Mouse (Mus musculus): ENCODE measurements around the gene Ankrd63. TPM values are rescaled to one million over a fixed set of nuclear protein-coding genes. Genes with fewer than 3 reads are reported as not detected.
"Not testable (repeated sequence)": the region's sequence is repeated elsewhere in the genome, so short reads cannot be mapped to it uniquely, and the experiment has no call there.

The Ankrd63 gene
- polyA plus RNA-seq, 1 experiment from 2014 or later, result not detected

DNA sequence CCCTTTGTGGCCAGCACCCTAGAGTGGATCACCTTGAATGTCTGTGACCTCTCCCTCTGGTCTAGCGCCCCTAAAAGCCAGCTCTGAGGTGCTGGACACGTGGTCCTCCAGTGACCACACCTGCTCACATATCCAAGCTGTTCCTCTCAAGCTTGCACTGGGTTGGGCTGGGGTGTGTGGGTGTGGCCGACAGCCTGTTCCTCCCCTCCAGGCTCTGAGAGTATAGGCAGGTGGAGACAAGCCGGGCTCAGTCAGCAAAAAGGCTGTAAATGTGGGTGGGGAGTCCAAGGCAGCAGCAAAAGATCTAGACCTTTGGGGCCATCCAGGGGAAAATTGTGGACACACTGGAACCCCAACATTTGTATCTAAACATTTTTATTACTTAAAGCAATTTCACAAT is 45.3 kb downstream of the Ankrd63 start:
- Histone ChIP-seq H3K4me2 (no peak overlapping the region), H3K9me3 (no peaks in the 10 kb centered on the region), H3K27me3 (peaks cover 23% of the 10 kb centered on the region), H3K27ac (no peak overlapping the region), H3K4me3 (replicated peaks) (no peak overlapping the region), H3K9ac (replicated peaks) (no peak overlapping the region), H3K4me1 (replicated peaks) (peaks cover 36% of the 10 kb centered on the region), H3K36me3 (no peaks in the 10 kb centered on the region)
- WGBS, result 28% methylated on average over 4 of the region's 4 CpGs
- ATAC-seq (ENCODE audit: insufficient number of reproducible peaks, insufficient read depth, low FRiP score, low TSS enrichment, low read depth), result no peak

GRCm38 (mm10) chr2:118656688-118657281 is 47.0 kb downstream of the Ankrd63 start:
- H3K9me3 ChIP-seq, result no peaks in the 10 kb centered on the region
- H3K4me2 ChIP-seq, result no peak overlapping the region
- no peaks in the 10 kb centered on the region for H3K36me3 ChIP-seq
- 38% methylated on average over 3 of the region's 3 CpGs for WGBS
- H3K4me3 ChIP-seq (replicated peaks), result no peak overlapping the region
- H3K4me1 ChIP-seq (replicated peaks), result peaks cover 24% of the 10 kb centered on the region
- peaks cover 7% of the 10 kb centered on the region; the same call in 1 of the 2 replicates for H3K27me3 ChIP-seq
- peak overlapping the region; percentile 45; the same call in 1 of the 2 replicates for H3K27ac ChIP-seq
- no peak for ATAC-seq (ENCODE audit: insufficient number of reproducible peaks, insufficient read depth, low FRiP score, low TSS enrichment, low read depth)
- H3K9ac ChIP-seq (replicated peaks), result no peak overlapping the region

DNA sequence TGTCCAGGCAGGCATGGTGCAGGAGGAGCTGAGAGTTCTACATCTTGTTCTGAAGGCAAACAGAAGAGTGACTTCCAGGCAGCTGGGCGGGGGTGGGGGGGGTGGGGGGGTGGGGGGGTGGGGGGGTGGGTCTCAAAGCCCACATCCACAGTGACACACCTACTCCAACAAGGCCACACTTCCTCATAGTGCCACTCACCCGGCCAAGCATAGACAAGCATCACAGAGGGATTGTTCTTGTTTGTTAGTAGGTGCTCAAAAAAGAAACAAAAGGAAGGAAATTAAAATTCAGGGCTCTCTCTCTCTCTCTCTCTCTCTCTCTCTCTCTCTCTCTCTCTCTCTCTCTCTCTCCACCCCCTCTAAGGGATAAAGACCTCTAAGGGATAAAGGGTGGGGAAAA is 53.1 kb downstream of the Ankrd63 start:
- not testable (repeated sequence) for H3K4me2 ChIP-seq; ATAC-seq (ENCODE audit: insufficient number of reproducible peaks, insufficient read depth, low FRiP score, low TSS enrichment, low read depth); H3K9me3 ChIP-seq; H3K4me3 ChIP-seq (replicated peaks); H3K27ac ChIP-seq; H3K36me3 ChIP-seq; H3K27me3 ChIP-seq; H3K9ac ChIP-seq (replicated peaks); H3K4me1 ChIP-seq (replicated peaks)
- 80% methylated on average over 2 of the region's 2 CpGs for WGBS

Other genes with a start within 250 kb of the Ankrd63 start
- gene Srp14, start 224.3 kb downstream of the Ankrd63 start, polyA plus RNA-seq (2016; fragmentation: Nextera tagmentation; extraction: Ambion mirVana), result 223 and 232 TPM in 2 replicates
- gene Bmf, start 154.3 kb downstream of the Ankrd63 start, polyA plus RNA-seq (2016; fragmentation: Nextera tagmentation; extraction: Ambion mirVana), result 4.8 and 7.1 TPM in 2 replicates
- gene Bub1b, start 105.8 kb downstream of the Ankrd63 start, polyA plus RNA-seq (2016; fragmentation: Nextera tagmentation; extraction: Ambion mirVana), result 119 and 127 TPM in 2 replicates
- gene Pak6, start 40.7 kb downstream of the Ankrd63 start, polyA plus RNA-seq (2016; fragmentation: Nextera tagmentation; extraction: Ambion mirVana), result 0.71 and 1.0 TPM in 2 replicates
- 0.26 and 0.44 TPM in 2 replicates for gene Plcb2, start 24.5 kb upstream of the Ankrd63 start, polyA plus RNA-seq (2016; fragmentation: Nextera tagmentation; extraction: Ambion mirVana)
- 20.6 and 21.3 TPM in 2 replicates for gene Inafm2, start 41.8 kb upstream of the Ankrd63 start, polyA plus RNA-seq (2016; fragmentation: Nextera tagmentation; extraction: Ambion mirVana)
- gene Ccdc9b, start 58.7 kb upstream of the Ankrd63 start, polyA plus RNA-seq (2016; fragmentation: Nextera tagmentation; extraction: Ambion mirVana), result 0.51 and 0.74 TPM in 2 replicates
- not detected in 2 replicates for gene Phgr1, start 68.8 kb upstream of the Ankrd63 start, polyA plus RNA-seq (2016; fragmentation: Nextera tagmentation; extraction: Ambion mirVana)
- 0.05 and 0.14 TPM in 2 replicates for gene Disp2, start 75.8 kb upstream of the Ankrd63 start, polyA plus RNA-seq (2016; fragmentation: Nextera tagmentation; extraction: Ambion mirVana)
- gene Knstrn, start 110.0 kb upstream of the Ankrd63 start, polyA plus RNA-seq (2016; fragmentation: Nextera tagmentation; extraction: Ambion mirVana), result 141 and 150 TPM in 2 replicates
- 90.9 and 97.7 TPM in 2 replicates for gene Ivd, start 158.0 kb upstream of the Ankrd63 start, polyA plus RNA-seq (2016; fragmentation: Nextera tagmentation; extraction: Ambion mirVana)
- gene Bahd1, start 196.4 kb upstream of the Ankrd63 start, polyA plus RNA-seq (2016; fragmentation: Nextera tagmentation; extraction: Ambion mirVana), result 3.5 and 4.4 TPM in 2 replicates
- 42.9 and 45.6 TPM in 2 replicates for gene Chst14, start 222.5 kb upstream of the Ankrd63 start, polyA plus RNA-seq (2016; fragmentation: Nextera tagmentation; extraction: Ambion mirVana)

Data from limb, embryonic 12.5 days (tissue).